Mouse (Mus musculus): ENCODE measurements around the gene Noct.

DNA sequence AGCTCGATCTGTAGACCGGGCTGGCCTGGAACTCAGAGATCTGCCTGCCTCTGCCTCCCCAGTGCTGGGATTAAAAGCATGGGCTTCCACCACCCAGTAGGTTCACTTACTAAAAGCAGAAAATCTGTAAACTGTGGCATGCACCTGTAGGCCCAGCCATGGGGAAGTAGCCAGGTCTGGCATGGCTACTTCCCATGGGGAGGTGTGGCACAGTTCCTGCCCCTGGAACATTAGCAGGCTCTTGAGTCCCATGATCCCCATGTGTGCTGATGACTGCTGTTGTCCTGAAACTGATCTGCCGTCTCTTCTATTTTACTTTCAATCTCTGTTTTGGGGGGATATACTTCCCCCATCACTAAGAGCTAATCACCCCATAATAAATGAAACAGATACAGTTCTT lies 11.1 kb upstream of the Noct start:
- TF ChIP-seq CTCF (IDR thresholded peaks at IDR 0.05; ENCODE audit: low read depth) (no peak), EP300 (IDR thresholded peaks at IDR 0.05; ENCODE audit: low read depth) (no peak)

Data from liver, embryonic 14.5 days (tissue).